Mouse (Mus musculus): ENCODE results near the gene Mmd.

The Mmd gene

GRCm38 (mm10) chr11:90249025-90249650, at the start of gene Mmd:
Mmd (plus strand) TSS chr11:90249456.
- peak; percentile 97 for DNase-seq (ENCODE audit: low spot score)

- no peak for DNase-seq (ENCODE audit: low spot score)
Observed at GRCm38 (mm10) chr11:90200826-90201225, 48.4 kb upstream of the Mmd start.

- no peak for DNase-seq (ENCODE audit: low spot score)
Observed at GRCm38 (mm10) chr11:90214246-90214645, 35.0 kb upstream of the Mmd start.

- no peak for DNase-seq (ENCODE audit: low spot score)
Observed at GRCm38 (mm10) chr11:90220022-90220645, 29.1 kb upstream of the Mmd start.

- no peak for DNase-seq (ENCODE audit: low spot score)
Observed at GRCm38 (mm10) chr11:90220750-90221149, 28.5 kb upstream of the Mmd start.

GRCm38 (mm10) chr11:90224914-90225470, 24.3 kb upstream of the Mmd start:
- no peak for DNase-seq (ENCODE audit: low spot score)

GRCm38 (mm10) chr11:90227000-90227922, 22.0 kb upstream of the Mmd start:
- no peak for DNase-seq (ENCODE audit: low spot score)

- no peak for DNase-seq (ENCODE audit: low spot score)
Observed at GRCm38 (mm10) chr11:90228251-90228949, 20.9 kb upstream of the Mmd start.

GRCm38 (mm10) chr11:90229800-90230199, 19.5 kb upstream of the Mmd start:
- DNase-seq (ENCODE audit: low spot score): no peak

GRCm38 (mm10) chr11:90230671-90231070, 18.6 kb upstream of the Mmd start:
- DNase-seq (ENCODE audit: low spot score): no peak

- no peak for DNase-seq (ENCODE audit: low spot score)
Observed at GRCm38 (mm10) chr11:90231631-90232030, 17.6 kb upstream of the Mmd start.

GRCm38 (mm10) chr11:90232685-90233084, 16.6 kb upstream of the Mmd start:
- DNase-seq (ENCODE audit: low spot score): no peak

- no peak for DNase-seq (ENCODE audit: low spot score)
Observed at GRCm38 (mm10) chr11:90235221-90235620, 14.0 kb upstream of the Mmd start.

- no peak for DNase-seq (ENCODE audit: low spot score)
Observed at GRCm38 (mm10) chr11:90237616-90238015, 11.6 kb upstream of the Mmd start.

- no peak for DNase-seq (ENCODE audit: low spot score)
Observed at GRCm38 (mm10) chr11:90238657-90239056, 10.6 kb upstream of the Mmd start.

GRCm38 (mm10) chr11:90240652-90241330, 8.5 kb upstream of the Mmd start:
- DNase-seq (ENCODE audit: low spot score): no peak

- DNase-seq (ENCODE audit: low spot score): no peak
Observed at GRCm38 (mm10) chr11:90241874-90242273, 7.4 kb upstream of the Mmd start.

GRCm38 (mm10) chr11:90243300-90243699, 6.0 kb upstream of the Mmd start:
- no peak for DNase-seq (ENCODE audit: low spot score)

- DNase-seq (ENCODE audit: low spot score): no peak
Observed at GRCm38 (mm10) chr11:90245630-90246029, 3.6 kb upstream of the Mmd start.

GRCm38 (mm10) chr11:90246676-90247075, 2.6 kb upstream of the Mmd start:
- no peak for DNase-seq (ENCODE audit: low spot score)

GRCm38 (mm10) chr11:90247793-90248192, 1.5 kb upstream of the Mmd start:
- DNase-seq (ENCODE audit: low spot score): no peak
